Mouse (Mus musculus) hindbrain, embryonic 15.5 days (tissue): ENCODE data around the gene Brat1. TPM values are rescaled to one million over a fixed set of nuclear protein-coding genes. Genes with fewer than 3 reads are reported as not detected.
A peak's percentile ranks its signal among the peaks of the same experiment; 100 is the strongest.

Experiments used
- ATAC-seq: fragments of 200-750 bp; cut with Nextera tagmentation; 2 replicates; pipeline ENCODE4 v1.8.0; 2017; ENCODE audit warnings: low read depth, moderate number of reproducible peaks, moderate TSS enrichment; ENCODE audit not compliant: low FRiP score
- H3K27ac ChIP-seq: fragments of 300-500 bp; sonication (generic); replicated peaks from 2 replicates; pipeline ENCODE4 v1.5.1; 2015; ENCODE audit warnings: mild to moderate bottlenecking, inconsistent platforms
- H3K27me3 ChIP-seq: fragments of 300-500 bp; sonication (generic); 2 replicates; pipeline ENCODE4 v1.6.1; 2015; ENCODE audit warnings: control low read depth, inconsistent platforms
- H3K36me3 ChIP-seq: fragments of 300-500 bp; sonication (generic); 2 replicates; pipeline ENCODE4 v1.6.1; 2015; ENCODE audit warnings: control low read depth, inconsistent platforms
- H3K4me1 ChIP-seq: fragments of 300-500 bp; sonication (generic); replicated peaks from 2 replicates; pipeline ENCODE4 v1.6.1; 2015; ENCODE audit warnings: control low read depth, inconsistent platforms
- H3K4me2 ChIP-seq: fragments of 300-500 bp; sonication (generic); 2 replicates; pipeline ENCODE4 v1.6.1; 2015; ENCODE audit warnings: moderate library complexity, mild to moderate bottlenecking, inconsistent platforms
- H3K4me3 ChIP-seq: fragments of 300-500 bp; sonication (generic); 2 replicates; pipeline ENCODE4 v1.5.1; 2015; ENCODE audit warnings: mild to moderate bottlenecking, inconsistent platforms
- H3K9ac ChIP-seq: fragments of 300-500 bp; sonication (generic); 2 replicates; pipeline ENCODE4 v1.6.1; 2015; ENCODE audit warnings: inconsistent platforms
- H3K9me3 ChIP-seq: fragments of 300-500 bp; sonication (generic); 2 replicates; pipeline ENCODE4 v1.6.1; 2016; ENCODE audit warnings: control low read depth, inconsistent platforms
- WGBS: fragments of 180-500 bp; shearing (Covaris S2); methylation state at CpG from one replicate; pipeline ENCODE4 v1.1.7; 2015; 5-methylcytosine and 5-hydroxymethylcytosine counted together
- polyA plus RNA-seq: library from polyadenylated mRNA; unstranded; fragments of >200 nt; fragmentation: Nextera tagmentation; extraction: Ambion mirVana; gene quantifications from 2 replicates; pipeline ENCODE4 v1.2.1, GENCODE M21; 2015

The Brat1 gene
- polyA plus RNA-seq, 1 experiment from 2014 or later: 24.9 TPM

DNA sequence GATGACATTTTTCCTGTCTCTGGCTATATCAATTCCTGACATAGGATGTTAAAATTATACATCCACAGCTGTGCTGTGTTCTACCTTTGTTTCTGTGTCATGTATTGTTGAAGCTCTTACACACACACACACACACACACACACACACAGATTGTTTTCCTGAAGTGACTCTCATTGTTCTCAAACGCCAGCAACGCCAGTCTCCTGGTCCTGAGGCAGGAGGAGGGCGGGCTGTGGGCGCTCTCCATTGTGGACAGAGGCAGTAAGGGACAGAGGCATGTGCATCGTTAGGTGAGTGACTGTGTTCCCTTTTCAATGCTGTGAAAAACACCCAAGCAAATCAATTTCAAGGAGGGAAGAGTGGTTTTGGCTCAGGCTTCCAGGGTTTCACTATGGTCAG, 48.4 kb downstream of the Brat1 start:
- H3K36me3 ChIP-seq: peaks cover 23% of the 10 kb centered on the region
- H3K4me3 ChIP-seq: no peak overlapping the region
- ATAC-seq: no peak
- H3K27ac ChIP-seq: no peak overlapping the region
- H3K27me3 ChIP-seq: no peaks in the 10 kb centered on the region
- peaks cover 11% of the 10 kb centered on the region for H3K4me1 ChIP-seq
- WGBS: 48% methylated on average over 5 of the region's 5 CpGs
- H3K9ac ChIP-seq: no peak overlapping the region
- H3K4me2 ChIP-seq: no peak overlapping the region
- no peaks in the 10 kb centered on the region for H3K9me3 ChIP-seq

DNA sequence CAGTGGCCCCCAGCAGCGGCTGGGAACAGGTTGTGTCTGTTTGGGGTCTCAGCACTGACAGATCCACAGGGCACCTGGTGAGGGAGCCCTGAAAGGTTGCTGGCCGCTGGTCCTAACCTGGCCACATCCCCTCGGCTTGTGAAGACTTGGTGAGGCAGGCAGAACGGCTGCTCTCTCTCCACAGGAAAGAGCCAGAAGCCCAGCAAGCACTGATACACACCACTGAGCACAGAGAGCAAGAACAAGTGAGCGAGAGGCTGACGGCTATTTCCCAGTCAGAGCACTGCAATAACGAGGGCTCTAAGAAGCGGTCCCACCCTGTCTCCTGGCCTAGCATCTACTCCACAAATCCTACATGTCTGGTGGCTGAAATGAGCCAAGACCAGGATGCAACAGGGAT, 54.1 kb downstream of the Brat1 start:
- Histone ChIP-seq H3K4me3 (no peak overlapping the region), H3K4me2 (no peak overlapping the region), H3K4me1 (no peaks in the 10 kb centered on the region), H3K27me3 (no peaks in the 10 kb centered on the region), H3K36me3 (peaks cover 45% of the 10 kb centered on the region), H3K27ac (no peak overlapping the region), H3K9ac (no peak overlapping the region), H3K9me3 (no peaks in the 10 kb centered on the region)
- ATAC-seq: no peak
- WGBS: 83% methylated on average over 8 of the region's 8 CpGs

DNA sequence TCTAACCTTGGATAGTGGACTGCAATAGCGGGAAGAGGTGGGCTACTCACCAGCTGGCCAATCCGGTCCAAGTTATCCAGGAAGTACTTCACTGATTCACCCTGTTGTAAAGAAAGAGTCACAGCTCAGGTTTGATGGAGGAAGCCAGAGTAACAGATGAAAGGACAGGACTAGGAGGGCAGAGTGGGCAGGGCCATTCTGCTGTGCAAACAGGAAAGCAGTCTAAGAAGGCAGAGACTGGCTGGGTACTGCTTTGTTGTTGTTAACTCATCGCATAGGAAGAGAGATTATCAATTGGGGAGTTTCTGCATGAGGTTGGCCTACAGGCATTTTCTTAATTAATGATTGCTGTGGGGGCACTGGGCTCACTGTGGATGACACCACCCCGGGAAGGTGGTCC, 57.7 kb downstream of the Brat1 start:
- Histone ChIP-seq H3K36me3 (peaks cover 34% of the 10 kb centered on the region), H3K4me1 (peaks cover 3% of the 10 kb centered on the region), H3K27ac (no peak overlapping the region), H3K4me2 (no peak overlapping the region), H3K27me3 (no peaks in the 10 kb centered on the region), H3K9me3 (no peaks in the 10 kb centered on the region), H3K9ac (no peak overlapping the region), H3K4me3 (no peak overlapping the region)
- ATAC-seq: no peak
- 87% methylated on average over 4 of the region's 4 CpGs for WGBS

- Histone ChIP-seq H3K9me3 (no peaks in the 10 kb centered on the region), H3K4me2 (no peak overlapping the region), H3K27ac (no peak overlapping the region; the same call in 1 of the 2 replicates), H3K27me3 (no peaks in the 10 kb centered on the region), H3K4me3 (no peak overlapping the region), H3K36me3 (peaks cover 17% of the 10 kb centered on the region), H3K4me1 (peaks cover 26% of the 10 kb centered on the region), H3K9ac (no peak overlapping the region)
- 72% methylated on average over 6 of the region's 6 CpGs for WGBS
- no peak for ATAC-seq
These were observed 60.3 kb downstream of the Brat1 start for GRCm38 (mm10) chr5:140764921-140765613.

DNA sequence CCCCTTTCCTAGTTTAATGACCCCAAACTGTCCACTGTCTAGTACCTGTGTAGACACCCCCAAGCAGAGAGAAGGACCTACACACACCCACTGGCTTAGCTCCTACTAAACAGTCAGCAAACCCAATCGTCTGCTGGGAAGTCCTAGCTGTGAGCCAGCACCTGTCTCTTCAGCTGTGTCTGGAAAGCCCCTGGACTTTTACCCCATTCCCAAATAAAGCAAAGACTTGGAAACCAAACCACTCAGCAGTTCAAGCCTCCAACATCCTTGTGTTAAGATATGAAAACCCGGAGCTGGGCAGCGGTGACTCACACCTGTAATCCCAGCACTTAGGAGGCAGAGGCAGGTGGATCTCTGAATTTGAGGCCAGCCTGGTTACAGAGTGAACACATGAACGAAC, 61.8 kb downstream of the Brat1 start:
- Histone ChIP-seq H3K4me1 (peaks cover 34% of the 10 kb centered on the region), H3K9me3 (no peaks in the 10 kb centered on the region), H3K9ac (no peak overlapping the region), H3K36me3 (0 out of 2 replicates have a peak, but pooled peaks cover 8% of the 10 kb centered on the region), H3K27me3 (no peaks in the 10 kb centered on the region), H3K27ac (no peak overlapping the region), H3K4me3 (no peak overlapping the region), H3K4me2 (no peak overlapping the region)
- ATAC-seq: no peak
- WGBS: 89% methylated on average over 4 of the region's 4 CpGs

DNA sequence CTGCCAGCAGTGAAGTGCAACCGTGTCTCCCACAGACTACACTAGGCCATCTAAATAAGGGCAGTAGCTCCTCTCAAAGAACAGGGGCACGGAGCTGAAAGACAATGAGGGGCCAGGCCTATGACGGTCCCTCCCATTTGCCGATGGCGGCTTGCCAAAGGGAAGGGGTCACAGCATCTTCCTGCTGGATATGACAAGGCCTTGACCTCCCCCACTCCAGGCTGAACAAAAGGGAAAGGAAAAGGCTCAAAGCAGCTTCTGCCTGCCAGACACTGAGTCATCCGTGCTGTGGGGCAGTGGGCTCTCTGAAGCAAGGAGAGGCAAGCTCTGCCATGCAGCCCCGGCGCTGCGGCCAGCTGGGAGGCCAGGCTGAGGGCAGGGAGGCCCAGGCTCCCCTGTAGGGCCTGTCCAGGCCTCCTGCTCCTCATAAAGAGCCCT, 62.9 kb downstream of the Brat1 start:
- Histone ChIP-seq H3K9me3 (no peaks in the 10 kb centered on the region), H3K27me3 (no peaks in the 10 kb centered on the region), H3K4me3 (no peak overlapping the region), H3K27ac (peak overlapping the region; percentile 91), H3K9ac (no peak overlapping the region), H3K4me2 (no peak overlapping the region; the same call in 1 of the 2 replicates), H3K36me3 (no peaks in the 10 kb centered on the region), H3K4me1 (peaks cover 45% of the 10 kb centered on the region)
- 4% methylated on average over 9 of the region's 9 CpGs for WGBS
- ATAC-seq: peak; percentile 59; the same call in 1 of the 2 replicates

DNA sequence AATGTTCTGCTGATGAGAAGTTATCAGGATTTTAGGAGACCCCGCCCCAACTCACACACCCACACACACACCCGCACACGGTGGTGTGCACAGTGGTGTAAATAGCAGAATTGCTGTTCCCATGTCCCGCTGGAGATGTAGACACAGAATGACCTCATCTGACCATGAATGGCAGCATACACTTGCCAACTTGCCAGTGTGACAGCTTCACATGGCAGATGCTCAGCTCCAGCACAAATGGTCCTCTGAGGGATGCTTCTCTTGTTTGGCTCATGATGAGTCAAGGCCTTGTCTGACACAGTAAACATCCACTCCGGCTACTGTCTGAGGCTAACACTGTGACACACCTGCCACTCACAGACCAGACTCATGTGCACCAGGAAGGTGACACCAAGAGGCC, 63.5 kb downstream of the Brat1 start:
- Histone ChIP-seq H3K9me3 (no peaks in the 10 kb centered on the region), H3K27ac (peak overlapping the region; percentile 91), H3K27me3 (no peaks in the 10 kb centered on the region), H3K4me1 (peaks cover 45% of the 10 kb centered on the region), H3K4me3 (no peak overlapping the region), H3K4me2 (no peak overlapping the region), H3K36me3 (no peaks in the 10 kb centered on the region), H3K9ac (no peak overlapping the region)
- 69% methylated on average over 5 of the region's 5 CpGs for WGBS
- peak; percentile 24; the same call in 1 of the 2 replicates for ATAC-seq

Other genes with a start within 250 kb of the Brat1 start
- gene Chst12, start 199.5 kb upstream of the Brat1 start, polyA plus RNA-seq: 25.2 and 26.1 TPM in 2 replicates
- gene Grifin, start 139.9 kb upstream of the Brat1 start, polyA plus RNA-seq: not detected in 2 replicates
- gene Lfng, start 97.7 kb upstream of the Brat1 start, polyA plus RNA-seq: 28.4 and 28.8 TPM in 2 replicates
- gene Ttyh3, start 56.0 kb upstream of the Brat1 start, polyA plus RNA-seq: 84.6 and 85.2 TPM in 2 replicates
- 26.0 and 29.4 TPM in 2 replicates for gene Iqce, start 2.6 kb upstream of the Brat1 start, polyA plus RNA-seq
- gene Amz1, start 19.1 kb downstream of the Brat1 start, polyA plus RNA-seq: 3.9 and 5.1 TPM in 2 replicates
- 62.0 and 70.0 TPM in 2 replicates for gene Gna12, start 125.4 kb downstream of the Brat1 start, polyA plus RNA-seq